Mouse (Mus musculus): ENCODE measurements around the gene Gm20388. TPM values are rescaled to one million over a fixed set of nuclear protein-coding genes. Genes with fewer than 3 reads are reported as not detected.

Gm20388 gene
- polyA plus RNA-seq, 2 experiments, result 8.5 TPM; not detected in 1

GRCm38 (mm10) chr8:121552506-121552905 lies 1641.9 kb downstream of the Gm20388 start:
- no peaks in the 10 kb centered on the region for H3K9me3 ChIP-seq (ENCODE audit: control insufficient read depth, low read length)
- WGBS (ENCODE audit: insufficient replicate concordance), result 81% methylated on average over 9 of the region's 9 CpGs
- TF ChIP-seq EP300 (IDR thresholded peaks at IDR 0.05; ENCODE audit: low read depth), result no peak
- no peak for TF ChIP-seq CTCF (IDR thresholded peaks at IDR 0.05; ENCODE audit: low read depth)
- H3K36me3 ChIP-seq (replicated peaks; ENCODE audit: control insufficient read depth, insufficient read depth, low read depth), result peaks cover 2% of the 10 kb centered on the region; the same call in 1 of the 2 replicates
- H3K27ac ChIP-seq, result no peak overlapping the region
- no peak for DNase-seq (ENCODE audit: low read depth in 3 of 3, low spot score in 3 of 3)
- H3K4me1 ChIP-seq (replicated peaks; ENCODE audit: control insufficient read depth in 2 of 2, insufficient read depth in 2 of 2, low read length in 1 of 2), result no peaks in the 10 kb centered on the region
- no peaks in the 10 kb centered on the region for H3K27me3 ChIP-seq (ENCODE audit: control insufficient read depth, insufficient read depth, low read length)
- no peak overlapping the region for H3K9ac ChIP-seq (replicated peaks)
- no peak overlapping the region for H3K4me3 ChIP-seq (ENCODE audit: insufficient read depth in 1 of 2, low read depth in 2 of 2, low read length in 2 of 2)
- H3K4me2 ChIP-seq (ENCODE audit: low read depth), result no peak overlapping the region
- no peak for ATAC-seq (ENCODE audit: insufficient read depth)

GRCm38 (mm10) chr8:121553831-121554475 lies 1643.3 kb downstream of the Gm20388 start:
- H3K4me2 ChIP-seq (ENCODE audit: low read depth), result no peak overlapping the region
- H3K36me3 ChIP-seq (replicated peaks; ENCODE audit: control insufficient read depth, insufficient read depth, low read depth), result peaks cover 2% of the 10 kb centered on the region; the same call in 1 of the 2 replicates
- no peak overlapping the region for H3K4me3 ChIP-seq (ENCODE audit: insufficient read depth in 1 of 2, low read depth in 2 of 2, low read length in 2 of 2)
- DNase-seq (ENCODE audit: low read depth in 3 of 3, low spot score in 3 of 3), result no peak
- H3K9me3 ChIP-seq (ENCODE audit: control insufficient read depth, low read length), result no peaks in the 10 kb centered on the region
- WGBS (ENCODE audit: insufficient replicate concordance), result 86% methylated on average over 32 of the region's 32 CpGs
- H3K4me1 ChIP-seq (replicated peaks; ENCODE audit: control insufficient read depth in 2 of 2, insufficient read depth in 2 of 2, low read length in 1 of 2), result no peaks in the 10 kb centered on the region
- no peak overlapping the region for H3K27ac ChIP-seq
- no peak for ATAC-seq (ENCODE audit: insufficient read depth)
- H3K9ac ChIP-seq (replicated peaks), result no peak overlapping the region
- no peaks in the 10 kb centered on the region for H3K27me3 ChIP-seq (ENCODE audit: control insufficient read depth, insufficient read depth, low read length)
- TF ChIP-seq CTCF (IDR thresholded peaks at IDR 0.05; ENCODE audit: low read depth) (no peak), EP300 (IDR thresholded peaks at IDR 0.05; ENCODE audit: low read depth) (no peak)

GRCm38 (mm10) chr8:121557746-121558145 lies 1647.1 kb downstream of the Gm20388 start:
- no peaks in the 10 kb centered on the region for H3K9me3 ChIP-seq (ENCODE audit: control insufficient read depth, low read length)
- TF ChIP-seq CTCF (IDR thresholded peaks at IDR 0.05; ENCODE audit: low read depth) (no peak), EP300 (IDR thresholded peaks at IDR 0.05; ENCODE audit: low read depth) (no peak)
- no peak overlapping the region for H3K27ac ChIP-seq
- ATAC-seq (ENCODE audit: insufficient read depth) (no peak), DNase-seq (ENCODE audit: low read depth in 3 of 3, low spot score in 3 of 3) (no peak)
- H3K4me1 ChIP-seq (replicated peaks; ENCODE audit: control insufficient read depth in 2 of 2, insufficient read depth in 2 of 2, low read length in 1 of 2), result no peaks in the 10 kb centered on the region
- WGBS (ENCODE audit: insufficient replicate concordance), result 81% methylated on average over 11 of the region's 11 CpGs
- H3K36me3 ChIP-seq (replicated peaks; ENCODE audit: control insufficient read depth, insufficient read depth, low read depth), result peaks cover 2% of the 10 kb centered on the region; the same call in 1 of the 2 replicates
- H3K4me3 ChIP-seq (ENCODE audit: insufficient read depth in 1 of 2, low read depth in 2 of 2, low read length in 2 of 2), result no peak overlapping the region
- H3K4me2 ChIP-seq (ENCODE audit: low read depth), result no peak overlapping the region
- no peak overlapping the region for H3K9ac ChIP-seq (replicated peaks)
- no peaks in the 10 kb centered on the region for H3K27me3 ChIP-seq (ENCODE audit: control insufficient read depth, insufficient read depth, low read length)

- DNase-seq (ENCODE audit: low read depth in 3 of 3, low spot score in 3 of 3) (no peak), ATAC-seq (ENCODE audit: insufficient read depth) (no peak)
- H3K4me3 ChIP-seq (ENCODE audit: insufficient read depth in 1 of 2, low read depth in 2 of 2, low read length in 2 of 2), result no peak overlapping the region
- H3K4me1 ChIP-seq (replicated peaks; ENCODE audit: control insufficient read depth in 2 of 2, insufficient read depth in 2 of 2, low read length in 1 of 2), result no peaks in the 10 kb centered on the region
- no peaks in the 10 kb centered on the region for H3K36me3 ChIP-seq (replicated peaks; ENCODE audit: control insufficient read depth, insufficient read depth, low read depth)
- no peaks in the 10 kb centered on the region for H3K27me3 ChIP-seq (ENCODE audit: control insufficient read depth, insufficient read depth, low read length)
- H3K4me2 ChIP-seq (ENCODE audit: low read depth), result no peak overlapping the region
- peak; percentile 30; the same call in 1 of the 2 replicates for TF ChIP-seq CTCF (IDR thresholded peaks at IDR 0.05; ENCODE audit: low read depth)
- no peak for TF ChIP-seq EP300 (IDR thresholded peaks at IDR 0.05; ENCODE audit: low read depth)
- H3K27ac ChIP-seq, result no peak overlapping the region
- H3K9ac ChIP-seq (replicated peaks), result no peak overlapping the region
- WGBS (ENCODE audit: insufficient replicate concordance), result 85% methylated on average over 16 of the region's 16 CpGs
- no peaks in the 10 kb centered on the region for H3K9me3 ChIP-seq (ENCODE audit: control insufficient read depth, low read length)
Observed at GRCm38 (mm10) chr8:121558538-121558937, 1647.9 kb downstream of the Gm20388 start.

- Histone ChIP-seq H3K4me1 (replicated peaks; ENCODE audit: control insufficient read depth in 2 of 2, insufficient read depth in 2 of 2, low read length in 1 of 2) (no peaks in the 10 kb centered on the region), H3K27ac (no peak overlapping the region), H3K9ac (replicated peaks) (no peak overlapping the region), H3K36me3 (replicated peaks; ENCODE audit: control insufficient read depth, insufficient read depth, low read depth) (no peaks in the 10 kb centered on the region), H3K4me3 (ENCODE audit: insufficient read depth in 1 of 2, low read depth in 2 of 2, low read length in 2 of 2) (no peak overlapping the region), H3K27me3 (ENCODE audit: control insufficient read depth, insufficient read depth, low read length) (no peaks in the 10 kb centered on the region), H3K4me2 (ENCODE audit: low read depth) (no peak overlapping the region), H3K9me3 (ENCODE audit: control insufficient read depth, low read length) (no peaks in the 10 kb centered on the region)
- TF ChIP-seq EP300 (IDR thresholded peaks at IDR 0.05; ENCODE audit: low read depth), result no peak
- no peak for TF ChIP-seq CTCF (IDR thresholded peaks at IDR 0.05; ENCODE audit: low read depth)
- ATAC-seq (ENCODE audit: insufficient read depth), result no peak
- 83% methylated on average over 12 of the region's 12 CpGs for WGBS (ENCODE audit: insufficient replicate concordance)
- DNase-seq (ENCODE audit: low read depth in 3 of 3, low spot score in 3 of 3), result no peak
Observed at GRCm38 (mm10) chr8:121559801-121560200, 1649.2 kb downstream of the Gm20388 start.

Data from liver, embryonic 14.5 days (tissue).